Mouse (Mus musculus): ENCODE measurements around the gene Bdh1. TPM values are rescaled to one million over a fixed set of nuclear protein-coding genes. Genes with fewer than 3 reads are reported as not detected.
"Not testable (repeated sequence)": the region's sequence is repeated elsewhere in the genome, so short reads cannot be mapped to it uniquely, and the experiment has no call there.

Gene Bdh1
- total RNA-seq (2015; ENCODE audit: low replicate concordance) (1.7 TPM in 1 of 2 replicates, not detected in the other), total RNA-seq (2017; ENCODE audit: low replicate concordance) (1.5 and 3.4 TPM in 2 replicates)

DNA sequence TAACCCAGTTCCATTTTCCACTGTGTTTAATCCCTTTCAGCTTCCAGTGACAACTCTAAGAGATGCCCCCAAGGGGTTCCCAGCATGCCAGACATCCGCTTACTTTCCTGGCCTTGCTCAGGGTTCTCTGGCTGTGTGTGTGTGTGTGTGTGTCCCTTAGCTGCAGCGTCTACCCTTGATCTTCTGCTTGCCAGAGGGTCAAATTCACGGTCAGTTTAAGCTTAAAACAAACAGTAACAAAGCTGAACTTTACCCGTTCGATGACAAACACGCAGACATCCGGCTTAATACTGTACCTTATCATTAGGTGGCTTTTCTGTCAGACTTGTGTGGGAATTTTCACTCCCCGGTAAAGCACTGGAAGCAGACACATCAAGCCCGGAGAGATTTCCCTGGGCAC, at the start of gene Bdh1:
Bdh1 (plus strand) TSS at position 281 of the 400 bp plus-strand sequence.
- ATAC-seq (replicated peaks; ENCODE audit: low FRiP score, poor library complexity, severe bottlenecking): no peak

DNA sequence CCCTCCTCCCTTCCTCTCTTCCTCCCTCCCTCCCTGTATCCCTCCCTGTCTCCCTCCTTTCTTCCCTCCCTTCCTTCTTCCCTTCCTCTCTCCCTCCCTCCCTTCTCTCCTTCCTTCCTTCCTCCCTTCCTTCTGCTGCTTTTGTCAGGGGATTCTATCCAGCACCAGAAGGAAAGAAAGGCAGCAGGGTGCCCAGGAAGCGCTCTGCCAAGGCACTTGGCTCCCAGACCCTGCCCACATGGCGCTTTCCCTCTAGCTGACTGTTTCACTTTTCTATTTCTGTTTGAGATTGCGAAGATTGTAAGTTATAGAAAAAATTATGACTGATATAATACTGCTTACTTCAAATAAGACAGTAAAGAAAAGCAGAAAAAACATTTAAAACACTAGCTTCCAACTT, 49.8 kb upstream of the Bdh1 start:
- not testable (repeated sequence) for ATAC-seq (replicated peaks; ENCODE audit: low FRiP score, poor library complexity, severe bottlenecking)

DNA sequence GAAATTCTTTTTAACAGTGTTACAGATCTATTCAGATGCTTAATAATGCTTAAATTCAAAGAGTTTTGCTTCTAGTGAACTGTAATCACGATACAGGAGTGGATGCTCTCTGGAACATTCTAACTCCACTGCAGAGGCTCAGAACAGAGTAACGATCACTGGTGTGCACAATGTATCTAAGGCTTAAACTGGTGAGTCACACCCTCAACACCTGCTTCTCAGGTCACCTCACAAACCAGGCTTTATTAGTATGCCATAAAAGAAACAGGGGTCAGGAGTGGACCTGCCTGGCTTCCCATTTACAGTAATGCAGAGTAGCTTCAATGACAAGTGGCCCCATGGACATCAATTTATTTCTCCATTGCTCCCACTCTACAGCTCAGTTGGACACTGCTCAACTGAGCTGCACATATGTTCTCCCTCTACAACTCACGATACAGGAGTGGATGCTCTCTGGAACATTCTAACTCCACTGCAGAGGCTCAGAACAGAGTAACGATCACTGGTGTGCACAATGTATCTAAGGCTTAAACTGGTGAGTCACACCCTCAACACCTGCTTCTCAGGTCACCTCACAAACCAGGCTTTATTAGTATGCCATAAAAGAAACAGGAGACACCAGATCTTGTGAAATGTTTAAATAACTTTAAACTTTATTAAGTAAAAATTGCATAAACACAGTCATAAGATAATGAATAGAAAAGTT, 46.0 kb upstream of the Bdh1 start:
- not testable (repeated sequence) for ATAC-seq (replicated peaks; ENCODE audit: low FRiP score, poor library complexity, severe bottlenecking)

DNA sequence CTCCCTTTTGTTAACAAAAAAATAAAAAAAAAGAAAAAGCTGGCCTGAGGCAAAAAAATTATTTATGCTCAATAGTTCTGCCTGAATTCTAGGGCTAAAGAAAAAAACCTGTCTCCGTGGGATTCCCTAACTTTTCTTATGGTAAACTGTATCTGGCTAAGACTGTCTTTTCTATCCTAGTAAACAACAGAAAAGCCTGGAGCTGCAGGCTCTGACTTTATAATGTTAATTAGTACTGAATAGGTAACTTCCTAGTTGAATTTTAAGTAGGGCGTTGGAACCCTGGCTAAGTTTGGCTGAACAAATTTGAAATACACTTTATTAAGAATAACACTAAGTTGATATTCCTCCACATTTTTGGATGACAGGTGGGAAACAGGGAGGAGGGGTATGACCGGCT, 33.8 kb upstream of the Bdh1 start:
- not testable (repeated sequence) for ATAC-seq (replicated peaks; ENCODE audit: low FRiP score, poor library complexity, severe bottlenecking)

DNA sequence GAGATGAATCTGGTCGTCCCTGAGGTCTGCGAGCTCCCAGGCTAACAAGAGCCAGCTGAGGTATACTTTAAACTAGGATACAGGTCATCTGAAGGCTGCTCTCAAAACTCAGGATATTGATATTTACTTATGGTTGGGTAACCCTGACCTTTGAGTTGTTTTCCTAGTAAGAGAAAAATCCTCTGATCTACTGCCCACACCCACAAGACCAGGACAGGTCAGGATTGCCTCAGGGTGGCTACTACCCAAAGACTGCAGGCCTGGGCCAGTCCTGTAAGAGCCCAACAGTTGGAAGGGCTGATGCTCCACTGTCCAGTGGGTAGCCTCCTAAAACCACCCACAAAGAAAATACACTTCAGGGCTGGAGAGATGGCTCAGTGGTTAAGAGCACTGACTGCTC, 22.8 kb upstream of the Bdh1 start:
- ATAC-seq (replicated peaks; ENCODE audit: low FRiP score, poor library complexity, severe bottlenecking): no peak

DNA sequence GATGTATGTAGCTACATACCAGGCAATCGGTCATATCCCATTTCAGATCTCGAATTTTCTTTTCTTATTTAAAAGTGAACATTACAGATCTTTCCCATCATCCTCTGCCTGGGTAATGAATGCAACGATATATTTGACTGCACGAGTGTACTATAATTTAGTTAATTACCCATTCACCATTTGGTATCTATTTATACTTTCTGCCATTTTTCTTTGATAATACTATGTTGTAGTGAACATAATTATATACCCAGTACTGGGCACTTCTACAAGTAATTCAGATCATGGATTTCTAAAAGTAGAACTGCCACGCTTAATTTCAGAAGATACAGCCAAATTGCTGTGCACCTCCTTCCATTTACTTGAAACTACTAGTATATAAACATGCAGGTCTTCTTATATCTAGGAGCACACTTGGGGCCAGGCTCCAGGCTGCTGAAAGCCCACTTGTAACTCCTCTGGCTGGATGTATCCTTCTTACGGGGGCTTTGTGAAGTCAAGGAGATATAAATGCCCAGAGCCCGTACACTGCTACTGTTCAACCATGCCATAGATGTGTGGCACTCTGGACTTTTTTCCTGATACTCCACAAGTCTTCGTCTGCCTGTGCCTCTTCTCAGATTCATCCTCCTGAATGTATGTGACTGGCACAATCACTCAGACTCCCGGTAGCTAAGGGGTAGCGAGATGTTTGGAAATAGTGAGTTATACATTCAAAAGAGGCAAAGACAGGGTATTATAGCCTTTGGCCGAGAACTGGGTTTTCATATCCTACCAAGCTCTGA, 21.0 kb upstream of the Bdh1 start:
- ATAC-seq (replicated peaks; ENCODE audit: low FRiP score, poor library complexity, severe bottlenecking): no peak

DNA sequence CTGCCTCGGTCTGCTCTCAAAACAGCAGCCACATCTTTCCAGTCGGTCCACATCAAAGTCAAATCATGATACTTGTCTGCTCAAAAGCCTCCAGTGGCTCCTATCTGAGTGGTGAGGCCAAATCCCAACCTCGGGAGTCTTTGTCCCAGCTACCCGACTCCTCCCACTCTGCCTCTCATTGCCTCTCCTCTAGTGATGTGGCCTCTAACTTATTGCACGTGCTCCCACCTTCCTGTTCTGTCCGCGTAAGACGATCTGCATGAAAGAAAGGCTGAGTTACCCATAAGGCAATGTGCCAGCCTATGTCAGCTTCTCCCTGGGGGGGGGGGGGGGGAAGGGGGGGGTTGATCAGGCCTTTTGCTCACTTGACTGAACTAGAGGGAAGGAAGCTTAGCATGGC, 20.0 kb upstream of the Bdh1 start:
- no peak for ATAC-seq (replicated peaks; ENCODE audit: low FRiP score, poor library complexity, severe bottlenecking)

DNA sequence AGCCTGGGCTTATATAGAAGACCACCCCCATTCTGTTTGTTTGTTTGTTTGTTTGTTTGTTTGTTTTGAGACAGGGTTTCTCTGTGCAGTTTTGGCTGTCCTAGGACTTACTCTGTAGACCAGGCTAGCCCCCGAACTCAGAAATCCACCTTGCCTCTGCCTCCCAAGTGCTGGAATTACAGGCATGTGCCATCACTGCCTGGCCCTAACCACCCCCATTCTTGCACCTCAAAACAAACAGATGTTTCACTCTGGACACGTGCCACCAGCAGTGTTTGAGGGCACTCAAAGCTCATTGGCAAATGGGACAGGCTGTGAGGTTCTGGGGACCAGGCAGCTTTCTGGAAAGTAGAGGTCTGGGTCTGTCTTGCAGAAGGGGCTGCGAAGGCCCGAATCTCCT, 18.1 kb upstream of the Bdh1 start:
- no peak for ATAC-seq (replicated peaks; ENCODE audit: low FRiP score, poor library complexity, severe bottlenecking)

DNA sequence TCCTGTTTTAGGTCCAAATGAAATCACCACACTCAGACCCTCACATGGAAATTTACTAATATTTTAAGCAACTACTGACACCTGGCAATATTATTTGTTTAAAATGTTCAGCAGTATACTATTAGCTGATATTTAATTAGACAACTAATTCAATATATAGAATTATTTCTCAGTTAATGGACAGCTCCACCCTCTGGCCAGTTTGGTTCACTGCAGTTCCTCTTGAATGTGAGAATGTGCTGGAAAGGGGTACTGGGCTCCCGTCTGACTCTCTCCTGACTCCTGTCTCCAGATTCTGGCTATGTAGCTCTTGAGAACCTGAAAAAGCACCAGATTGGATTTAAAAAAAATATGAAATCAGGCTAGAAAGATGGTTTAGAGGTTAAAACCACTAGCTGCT, 17.0 kb upstream of the Bdh1 start:
- ATAC-seq (replicated peaks; ENCODE audit: low FRiP score, poor library complexity, severe bottlenecking): no peak

DNA sequence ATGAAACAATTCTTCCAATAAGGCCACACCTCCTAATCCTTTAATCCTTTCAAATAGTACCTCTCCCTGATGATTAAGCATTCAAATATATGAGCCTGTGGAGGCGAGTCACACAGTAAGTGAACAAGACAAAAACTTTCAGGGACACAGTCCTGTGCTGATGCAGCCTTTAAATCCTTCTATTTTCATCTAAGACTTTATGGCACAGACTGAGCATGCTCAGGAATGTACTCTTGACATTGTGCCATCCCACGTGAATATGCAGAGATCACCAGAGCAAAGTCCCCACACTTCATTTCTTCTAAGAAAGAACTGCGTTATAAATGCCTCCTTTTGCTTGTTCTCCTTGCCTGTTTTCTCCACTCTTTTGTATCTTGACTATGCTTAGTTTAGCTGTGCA, 14.2 kb upstream of the Bdh1 start:
- ATAC-seq (replicated peaks; ENCODE audit: low FRiP score, poor library complexity, severe bottlenecking): no peak

DNA sequence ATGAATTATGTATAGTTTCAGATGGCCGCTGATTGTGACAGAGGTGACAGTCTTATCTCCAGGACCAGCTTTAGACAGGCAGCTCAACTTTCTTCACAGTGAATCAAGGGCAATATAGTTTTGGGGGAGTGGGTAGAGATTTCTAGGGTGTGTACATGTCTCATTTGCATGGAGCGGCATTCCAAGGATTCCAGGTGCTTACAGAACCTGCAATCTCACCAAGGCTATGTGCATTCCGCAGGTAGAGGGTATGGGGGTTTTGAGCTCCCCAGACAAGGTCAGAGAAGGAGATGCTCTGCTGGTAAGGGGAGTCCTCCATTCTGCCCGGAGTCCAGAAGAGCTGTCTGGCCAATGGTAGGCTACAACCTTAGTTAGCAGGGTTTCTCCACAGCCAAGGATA, 11.1 kb upstream of the Bdh1 start:
- ATAC-seq (replicated peaks; ENCODE audit: low FRiP score, poor library complexity, severe bottlenecking): no peak

DNA sequence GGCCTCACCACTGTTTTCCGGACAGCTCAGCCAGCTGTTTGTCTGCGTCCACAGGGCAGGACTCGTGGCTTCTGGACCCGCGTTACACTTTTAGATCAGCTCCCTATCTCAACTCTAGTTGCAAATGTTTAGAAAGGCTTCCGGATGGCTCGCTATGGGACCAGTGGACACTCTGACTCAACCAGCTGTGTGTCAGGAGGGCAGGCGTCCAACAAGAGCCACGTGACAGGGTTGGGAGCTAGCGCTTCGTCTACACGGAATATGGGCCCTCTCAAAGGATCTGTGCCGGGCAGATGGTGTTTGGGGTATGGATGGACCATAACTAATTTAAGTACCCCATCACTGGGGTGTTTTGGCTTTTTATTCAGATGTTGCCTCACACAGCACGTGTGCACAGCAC, 9.8 kb upstream of the Bdh1 start:
- no peak for ATAC-seq (replicated peaks; ENCODE audit: low FRiP score, poor library complexity, severe bottlenecking)

DNA sequence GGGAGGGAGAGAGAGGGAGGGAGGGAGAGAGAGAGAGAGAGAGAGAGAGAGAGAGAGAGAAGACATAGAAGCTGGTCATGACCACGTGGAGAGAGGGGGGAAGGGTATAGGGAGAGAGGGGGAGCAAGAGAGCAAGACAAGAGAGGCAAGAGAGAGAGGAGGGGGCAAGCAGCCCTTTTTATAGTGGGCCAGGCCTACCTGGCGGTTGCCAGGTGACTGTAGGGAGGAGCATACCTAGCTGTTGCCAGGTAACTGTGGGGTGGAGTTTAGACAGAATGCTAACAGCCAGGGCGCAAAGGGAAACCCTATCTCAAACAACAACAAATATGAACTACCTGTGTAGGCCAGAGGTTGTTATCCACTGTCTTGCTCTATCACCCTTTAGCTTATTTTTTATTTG, 8.3 kb upstream of the Bdh1 start:
- ATAC-seq (replicated peaks; ENCODE audit: low FRiP score, poor library complexity, severe bottlenecking): no peak

DNA sequence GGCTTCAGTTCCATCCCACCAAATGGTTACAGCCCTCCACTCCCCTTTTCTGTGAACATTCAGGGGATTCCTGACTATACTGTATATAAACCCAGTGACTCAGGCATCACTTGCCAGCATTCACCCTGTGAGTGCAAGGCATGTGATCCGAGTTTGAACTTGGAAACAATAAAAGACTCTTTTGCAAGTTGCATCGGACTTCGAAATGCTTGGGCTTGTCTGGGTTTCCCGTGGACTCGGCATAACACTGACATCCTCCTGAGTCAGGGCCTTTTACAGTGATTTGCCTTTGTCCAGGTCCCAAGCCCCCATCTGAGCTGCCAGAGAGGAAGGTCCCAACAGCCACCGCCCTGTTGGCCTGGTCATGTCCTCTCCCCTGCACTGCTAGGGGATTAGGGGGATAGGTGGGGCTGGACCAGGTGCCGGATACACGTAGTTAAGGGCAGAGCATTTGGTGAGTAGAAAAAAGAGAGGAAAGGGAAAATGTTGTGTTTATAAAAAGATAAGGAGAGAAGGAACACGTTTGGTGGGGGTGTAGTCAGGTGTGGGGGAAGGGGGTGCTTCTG, 6.1 kb upstream of the Bdh1 start:
- ATAC-seq (replicated peaks; ENCODE audit: low FRiP score, poor library complexity, severe bottlenecking): no peak

DNA sequence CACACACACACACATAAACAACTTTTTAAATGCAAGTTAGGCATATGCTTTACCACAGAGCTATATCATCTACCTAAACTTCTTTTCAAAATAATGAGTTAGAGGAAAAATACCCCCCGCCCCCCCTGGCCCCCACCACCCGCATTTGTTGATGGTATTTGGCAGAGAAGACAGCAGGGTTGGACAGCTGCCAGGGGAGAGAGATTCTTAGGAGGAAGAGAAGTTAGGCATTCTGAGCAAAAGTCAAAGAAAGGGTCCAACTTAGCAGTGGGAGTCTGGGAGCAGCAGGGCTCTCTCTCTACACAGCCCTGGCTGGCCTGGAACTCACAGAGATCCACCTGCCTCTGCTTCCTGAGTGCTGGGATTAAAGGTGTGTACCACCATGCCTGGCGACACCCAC, 3.4 kb upstream of the Bdh1 start:
- no peak for ATAC-seq (replicated peaks; ENCODE audit: low FRiP score, poor library complexity, severe bottlenecking)

DNA sequence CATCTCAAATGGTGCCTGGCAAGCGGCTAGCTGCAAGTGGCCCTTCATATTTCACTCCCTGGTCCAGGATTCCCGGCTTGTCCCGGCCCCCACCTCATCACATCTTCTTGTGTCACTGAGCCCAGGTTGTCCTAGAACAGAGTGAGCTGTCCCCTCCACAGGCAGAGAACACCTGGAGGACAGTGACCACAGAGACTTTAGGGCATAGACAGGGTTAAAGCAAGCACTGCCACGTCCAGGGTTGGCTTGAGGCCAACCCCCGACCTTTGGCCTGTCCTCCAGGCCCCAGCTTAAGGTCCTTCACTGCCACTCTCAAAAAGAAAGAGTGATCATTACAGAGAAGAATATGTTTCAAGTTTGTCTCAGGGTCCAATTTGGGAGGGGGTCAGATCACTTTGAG, 2.6 kb upstream of the Bdh1 start:
- no peak for ATAC-seq (replicated peaks; ENCODE audit: low FRiP score, poor library complexity, severe bottlenecking)

DNA sequence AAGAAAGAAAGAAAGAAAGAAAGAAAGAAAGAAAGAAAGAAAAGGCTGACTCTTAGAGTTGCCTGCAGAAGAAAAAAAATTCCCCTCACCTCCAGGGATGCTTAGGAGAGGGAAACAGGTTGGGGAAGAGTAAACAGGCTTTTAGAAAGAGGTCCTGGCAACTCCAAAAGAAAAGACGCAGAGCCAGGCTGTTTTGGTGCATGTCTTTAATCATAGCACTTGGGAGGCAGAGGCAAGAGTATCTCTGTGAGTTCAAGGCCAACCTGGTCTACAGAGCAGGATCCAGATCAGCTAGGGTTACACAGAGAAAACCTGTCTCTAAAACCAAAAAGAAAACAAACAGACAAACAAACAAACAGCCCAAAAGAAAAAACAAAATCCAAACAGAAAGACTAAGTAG, 642 bp downstream of the Bdh1 start:
- ATAC-seq (replicated peaks; ENCODE audit: low FRiP score, poor library complexity, severe bottlenecking): no peak

DNA sequence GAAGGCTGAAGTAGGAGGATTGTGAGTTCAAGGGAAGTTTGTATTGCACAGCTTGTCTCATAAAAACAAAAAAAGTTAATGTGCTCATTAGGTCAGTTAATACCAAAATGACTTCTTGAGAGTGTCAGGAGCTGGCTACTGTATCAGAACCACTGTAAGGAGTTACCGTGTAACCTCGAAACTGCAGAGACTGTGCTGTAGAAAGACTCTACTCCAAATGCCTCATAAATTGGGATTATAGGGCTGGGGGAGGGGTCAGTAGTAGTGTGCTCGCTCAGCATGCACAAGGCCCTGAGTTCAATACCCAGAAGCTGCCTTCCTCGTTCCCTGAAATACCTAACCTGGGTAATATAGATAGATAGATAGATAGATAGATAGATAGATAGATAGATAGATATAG, 1.3 kb downstream of the Bdh1 start:
- ATAC-seq (replicated peaks; ENCODE audit: low FRiP score, poor library complexity, severe bottlenecking): no peak

DNA sequence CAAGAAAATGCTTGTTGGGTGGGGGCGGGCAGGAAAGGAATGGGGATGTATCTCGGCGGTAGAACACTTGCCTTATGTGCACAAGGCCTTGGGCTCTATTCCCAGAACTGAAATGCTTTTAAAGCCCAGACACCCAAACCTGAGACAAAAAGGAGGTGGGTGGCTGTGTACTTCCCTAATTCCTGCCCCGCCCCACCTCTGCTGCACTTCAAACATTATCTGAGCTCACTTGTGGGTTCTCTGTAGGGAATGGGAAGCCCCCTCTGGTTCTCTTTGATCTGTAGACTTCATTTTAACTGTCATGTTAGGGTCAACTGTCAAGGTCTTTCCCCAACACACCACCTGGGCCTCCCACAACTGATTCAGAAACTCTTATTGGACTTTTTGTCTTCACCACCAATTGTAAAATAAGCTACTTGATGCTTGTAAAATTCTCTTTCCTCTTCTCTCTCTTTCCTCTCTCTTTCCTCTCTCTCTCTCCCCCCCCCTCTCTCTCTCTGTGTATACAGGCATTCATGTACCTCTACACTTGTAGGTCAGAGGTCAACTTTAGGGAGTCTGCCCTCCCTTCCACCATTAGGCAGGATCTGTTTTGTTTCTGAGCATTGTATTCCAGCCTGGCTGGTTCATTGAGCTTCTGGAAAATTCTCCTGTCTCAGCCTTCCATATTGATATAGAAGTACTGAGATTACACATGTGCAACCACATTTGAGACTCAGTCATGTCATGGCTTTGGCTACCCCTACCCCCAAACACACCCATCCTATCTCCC, 2.5 kb downstream of the Bdh1 start:
- ATAC-seq (replicated peaks; ENCODE audit: low FRiP score, poor library complexity, severe bottlenecking): no peak

DNA sequence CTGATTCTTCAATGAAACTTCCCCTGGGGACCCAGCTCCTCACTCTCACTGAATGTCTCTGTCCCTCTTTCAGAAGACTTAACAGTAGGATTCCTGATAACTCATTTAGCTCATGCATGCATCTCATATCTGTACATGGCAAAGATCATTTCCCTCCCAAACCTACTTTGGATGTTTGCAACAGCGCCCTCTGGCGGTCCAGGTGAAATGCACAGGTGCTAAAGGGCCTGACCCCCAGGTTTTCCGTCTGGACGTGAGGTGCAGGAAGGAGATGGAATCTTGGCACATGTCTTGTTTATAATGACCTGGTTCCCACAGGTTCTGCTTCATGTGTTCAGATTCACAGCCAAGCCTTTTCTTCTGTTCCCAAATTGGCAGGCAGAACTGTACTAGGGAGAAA, 3.4 kb downstream of the Bdh1 start:
- no peak for ATAC-seq (replicated peaks; ENCODE audit: low FRiP score, poor library complexity, severe bottlenecking)
